10 mouse cellular contexts compared by ENCODE assay signal in the genomic region with DNA sequence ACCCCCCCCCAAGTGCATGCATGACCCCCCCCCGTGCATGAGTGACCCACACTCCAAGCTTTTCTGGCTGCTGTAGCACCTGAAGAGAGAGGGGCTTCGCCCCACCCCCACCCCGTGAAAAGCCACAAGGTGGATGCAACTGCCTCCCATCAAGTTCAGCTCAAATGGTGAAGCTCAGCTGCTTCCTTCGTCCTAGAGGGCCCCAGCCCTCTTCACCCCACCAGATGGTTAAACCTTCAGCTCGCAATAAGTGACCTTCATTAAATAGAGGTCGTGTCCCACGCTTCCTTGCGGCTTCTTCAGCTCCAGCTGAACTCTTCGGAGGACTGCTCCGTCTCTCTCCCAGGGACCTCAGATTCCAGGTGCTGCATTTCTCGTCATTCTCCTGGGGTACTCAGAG. TPM values are rescaled to one million over a fixed set of nuclear protein-coding genes. Genes with fewer than 3 reads are reported as not detected.
DNase-seq lines count a peak whose midpoint lies in the region; ATAC-seq and TF ChIP-seq lines count a peak whose summit lies in the region.
"Had no signal": no experiment of that assay in that cellular context is flagged by ENCODE, and none has a peak within 500 bp of the region (broad histone marks: within the 10 kb centered on the region; RNA-seq: fewer than 3 reads in every experiment).

A gene (plus strand): TSS at position 301 of the 400 bp plus-strand sequence.

- DNase-seq in heart, postnatal 0 days (ENCODE audit: low spot score) = no peak
- no peak for DNase-seq in heart, postnatal 4 days
- no peak for DNase-seq in embryonic facial prominence, embryonic 11.5 days (ENCODE audit: low spot score)
- DNase-seq in intestine, embryonic 14.5 days (ENCODE audit: low spot score) = no peak
- DNase-seq in midbrain, embryonic 11.5 days (ENCODE audit: low spot score, missing footprints) = no peak
- no peak for DNase-seq in thymus, adult 2 months
- no peak for DNase-seq in ovary, postnatal 36 days (ENCODE audit: low spot score)

- H3K4me3 ChIP-seq in heart, postnatal 0 days (ENCODE audit: low read depth, low read length) = peak within 1 kb of the TSS; percentile 19; the same call in 1 of the 2 replicates
- peak within 1 kb of the TSS; percentile 28 for H3K4me3 ChIP-seq in embryonic facial prominence, embryonic 11.5 days (ENCODE audit: low read depth, low read length)
- peak within 1 kb of the TSS; percentile 26 for H3K4me3 ChIP-seq in intestine, embryonic 14.5 days (ENCODE audit: low read depth, low read length)
- H3K4me3 ChIP-seq in midbrain, embryonic 11.5 days (ENCODE audit: low read depth, low read length) = peak within 1 kb of the TSS; percentile 34
- no peak within 1 kb of the TSS for H3K4me3 ChIP-seq in thymus, adult 2 months (ENCODE audit: control insufficient read depth, insufficient read depth, low read length)

- no peak for TF ChIP-seq EP300 in heart, postnatal 0 days (IDR thresholded peaks at IDR 0.05; ENCODE audit: low read depth)

- no peak for TF ChIP-seq POLR2A in thymus, adult 2 months (IDR thresholded peaks at IDR 0.05; ENCODE audit: control insufficient read depth, extremely low read depth, insufficient read depth, low read length, poor library complexity)

- no peak for TF ChIP-seq CTCF in heart, postnatal 0 days (IDR thresholded peaks at IDR 0.05; ENCODE audit: low read depth)
- no peak for TF ChIP-seq CTCF in thymus, adult 2 months (IDR thresholded peaks at IDR 0.05; ENCODE audit: borderline replicate concordance, control insufficient read depth, extremely low read depth, insufficient read depth, low read length, poor library complexity)

- H3K4me2 ChIP-seq in heart, postnatal 0 days (ENCODE audit: low read depth, low read length) = peak within 1 kb of the TSS; percentile 30; the same call in 1 of the 2 replicates
- H3K4me2 ChIP-seq in embryonic facial prominence, embryonic 11.5 days (ENCODE audit: low read depth, low read length) = peak within 1 kb of the TSS; percentile 34
- peak within 1 kb of the TSS; percentile 57 for H3K4me2 ChIP-seq in intestine, embryonic 14.5 days (ENCODE audit: low read length)
- peak within 1 kb of the TSS; percentile 66 for H3K4me2 ChIP-seq in midbrain, embryonic 11.5 days

- peaks cover 58% of the 10 kb centered on the region for H3K27me3 ChIP-seq in heart, postnatal 0 days (ENCODE audit: control insufficient read depth, insufficient read depth, low read length)
- H3K27me3 ChIP-seq in embryonic facial prominence, embryonic 11.5 days (ENCODE audit: control insufficient read depth, insufficient read depth, low read length) = peaks cover 29% of the 10 kb centered on the region
- peaks cover 59% of the 10 kb centered on the region for H3K27me3 ChIP-seq in intestine, embryonic 14.5 days (replicated peaks; ENCODE audit: control insufficient read depth, insufficient read depth, low read length)
- H3K27me3 ChIP-seq in midbrain, embryonic 11.5 days (ENCODE audit: control insufficient read depth, insufficient read depth, low read length) = peaks cover 14% of the 10 kb centered on the region; the same call in 1 of the 2 replicates
- peaks cover 6% of the 10 kb centered on the region; the same call in 1 of the 2 replicates for H3K27me3 ChIP-seq in thymus, adult 2 months (ENCODE audit: control insufficient read depth, insufficient read depth, low read length)

- H3K9ac ChIP-seq in heart, postnatal 0 days (replicated peaks; ENCODE audit: low read depth, low read length) = no peak within 1 kb of the TSS
- H3K9ac ChIP-seq in embryonic facial prominence, embryonic 11.5 days (replicated peaks; ENCODE audit: low read length) = no peak within 1 kb of the TSS
- no peak within 1 kb of the TSS for H3K9ac ChIP-seq in intestine, embryonic 14.5 days (ENCODE audit: low read length)
- peak within 1 kb of the TSS; percentile 50; the same call in 1 of the 2 replicates for H3K9ac ChIP-seq in midbrain, embryonic 11.5 days (ENCODE audit: low read length)

- H3K9me3 ChIP-seq in heart, postnatal 0 days (replicated peaks; ENCODE audit: control insufficient read depth, low read length) = no peaks in the 10 kb centered on the region
- H3K9me3 ChIP-seq in embryonic facial prominence, embryonic 11.5 days (replicated peaks; ENCODE audit: control insufficient read depth, low read length) = no peaks in the 10 kb centered on the region
- H3K9me3 ChIP-seq in intestine, embryonic 14.5 days (ENCODE audit: control insufficient read depth, low read length) = no peaks in the 10 kb centered on the region
- no peaks in the 10 kb centered on the region for H3K9me3 ChIP-seq in midbrain, embryonic 11.5 days (ENCODE audit: control insufficient read depth, low read length)
- H3K9me3 ChIP-seq: G1E had no signal

- H3K4me1 ChIP-seq in heart, postnatal 0 days (ENCODE audit: control insufficient read depth, insufficient read depth) = no peaks in the 10 kb centered on the region
- H3K4me1 ChIP-seq in embryonic facial prominence, embryonic 11.5 days (ENCODE audit: control insufficient read depth, insufficient read depth, low read length) = peaks cover 11% of the 10 kb centered on the region; the same call in 1 of the 2 replicates
- H3K4me1 ChIP-seq in intestine, embryonic 14.5 days (replicated peaks; ENCODE audit: control insufficient read depth, insufficient read depth, low read length) = no peaks in the 10 kb centered on the region
- H3K4me1 ChIP-seq in midbrain, embryonic 11.5 days (ENCODE audit: control insufficient read depth, insufficient read depth, low read length) = peaks cover 23% of the 10 kb centered on the region
- no peaks in the 10 kb centered on the region for H3K4me1 ChIP-seq in thymus, adult 2 months (replicated peaks; ENCODE audit: control insufficient read depth, insufficient read depth, low read length)

- 7% methylated on average over 11 of the region's 11 CpGs for WGBS in heart, postnatal 0 days
- WGBS in embryonic facial prominence, embryonic 11.5 days = 4% methylated on average over 11 of the region's 11 CpGs
- WGBS in intestine, embryonic 14.5 days = 5% methylated on average over 11 of the region's 11 CpGs
- 2% methylated on average over 11 of the region's 11 CpGs for WGBS in midbrain, embryonic 11.5 days
- 16% methylated on average over 11 of the region's 11 CpGs for WGBS in thymus, adult 2 months

- no peak for ATAC-seq in heart, postnatal 0 days (ENCODE audit: insufficient read depth, low read depth)
- ATAC-seq in embryonic facial prominence, embryonic 11.5 days (replicated peaks; ENCODE audit: insufficient number of reproducible peaks, low FRiP score, low TSS enrichment, low read depth) = no peak
- ATAC-seq in intestine, embryonic 14.5 days (replicated peaks; ENCODE audit: low FRiP score, low TSS enrichment, low read depth) = no peak
- no peak for ATAC-seq in midbrain, embryonic 11.5 days (ENCODE audit: low FRiP score)
- no peak for ATAC-seq in granulocyte monocyte progenitor cell, adult 5-6 weeks (replicated peaks; ENCODE audit: poor library complexity, severe bottlenecking)

- no peak within 1 kb of the TSS for H3K27ac ChIP-seq in heart, postnatal 0 days (ENCODE audit: low read depth)
- H3K27ac ChIP-seq in embryonic facial prominence, embryonic 11.5 days (replicated peaks; ENCODE audit: low read depth, low read length) = no peak within 1 kb of the TSS
- H3K27ac ChIP-seq in intestine, embryonic 14.5 days (ENCODE audit: low read depth) = no peak within 1 kb of the TSS
- peak within 1 kb of the TSS; percentile 22; the same call in 1 of the 2 replicates for H3K27ac ChIP-seq in midbrain, embryonic 11.5 days (ENCODE audit: low read depth, low read length)
- H3K27ac ChIP-seq in thymus, adult 2 months (ENCODE audit: control insufficient read depth, insufficient read depth, low read length) = no peak within 1 kb of the TSS
- H3K27ac ChIP-seq: macrophage had no signal

- H3K36me3 ChIP-seq in heart, postnatal 0 days (replicated peaks; ENCODE audit: control insufficient read depth, insufficient read depth, low read length) = no peaks in the 10 kb centered on the region
- H3K36me3 ChIP-seq in embryonic facial prominence, embryonic 11.5 days (replicated peaks; ENCODE audit: control insufficient read depth, insufficient read depth, low read depth, low read length) = no peaks in the 10 kb centered on the region
- no peaks in the 10 kb centered on the region for H3K36me3 ChIP-seq in intestine, embryonic 14.5 days (ENCODE audit: control insufficient read depth, insufficient read depth, low read length)
- H3K36me3 ChIP-seq in midbrain, embryonic 11.5 days (ENCODE audit: control insufficient read depth, insufficient read depth, low read length) = no peaks in the 10 kb centered on the region
- H3K36me3 ChIP-seq in thymus, adult 2 months (ENCODE audit: control insufficient read depth, insufficient read depth, low read length) = no peaks in the 10 kb centered on the region
- H3K36me3 ChIP-seq: G1E had no signal

RNA-seq across cellular contexts. Expression of the gene that starts here (rescaled TPM):
- not detected in 2 replicates for total RNA-seq in heart, postnatal 0 days (2014; rRNA removed; ENCODE audit: low replicate concordance)
- polyA plus RNA-seq in heart, postnatal 0 days (2015; fragmentation: Nextera tagmentation; extraction: Ambion mirVana) = not detected in 2 replicates
- not detected for total RNA-seq in heart, postnatal 4 days (2021)
- polyA plus RNA-seq in embryonic facial prominence, embryonic 11.5 days (2014; fragmentation: Nextera tagmentation; extraction: Ambion mirVana) = 0.55 and 0.68 TPM in 2 replicates
- polyA plus RNA-seq in intestine, embryonic 14.5 days (2014; fragmentation: Nextera tagmentation; extraction: Ambion mirVana) = 0.19 and 0.20 TPM in 2 replicates
- polyA plus RNA-seq in midbrain, embryonic 11.5 days (2014; fragmentation: Nextera tagmentation; extraction: Ambion mirVana) = 4.6 and 4.7 TPM in 2 replicates
- not detected in 2 replicates for total RNA-seq in granulocyte monocyte progenitor cell, adult 5-6 weeks (2014; fragmentation: Nextera tagmentation)
- not detected in 2 replicates for total RNA-seq in granulocyte monocyte progenitor cell, adult 5-6 weeks (2017)
- 0.06 and 0.07 TPM in 2 replicates for polyA plus RNA-seq in thymus, adult 2 months (2012; rRNA removed)
- polyA plus RNA-seq: G1E, macrophage had no signal
